Mouse (Mus musculus): Measurements from ENCODE around the gene N4bp2. TPM values are rescaled to one million over a fixed set of nuclear protein-coding genes. Genes with fewer than 3 reads are reported as not detected.
A peak's percentile ranks its signal among the peaks of the same experiment; 100 is the strongest.

The N4bp2 gene
- total and polyA plus RNA-seq, 3 experiments, result 13.1 to 16.4 (median 15.1) TPM

DNA sequence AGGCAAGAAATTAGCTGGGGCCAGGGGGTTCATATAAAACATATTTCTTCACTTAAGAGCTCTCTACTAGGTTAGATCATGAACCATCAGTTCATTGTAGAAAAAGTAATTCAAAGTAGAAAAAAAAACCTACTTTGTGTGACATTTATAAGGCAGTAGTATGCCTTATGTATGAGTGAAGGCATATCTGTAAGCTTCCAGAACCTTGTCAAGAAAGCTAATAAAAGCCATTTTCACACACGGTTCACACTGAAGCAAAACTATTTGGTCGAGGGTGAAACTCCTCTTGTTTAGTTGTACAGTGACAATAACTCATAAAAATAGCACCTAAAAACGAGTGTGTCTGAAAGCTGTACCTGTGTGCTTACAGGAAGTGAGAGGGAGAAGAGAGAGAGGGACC, 92.2 kb downstream of the N4bp2 start:
- peak overlapping the region; percentile 68; the same call in 1 of the 2 replicates for H3K4me2 ChIP-seq (ENCODE audit: insufficient read depth, low read depth, poor library complexity, severe bottlenecking)
- H3K27ac ChIP-seq (ENCODE audit: insufficient read depth, low read depth), result peak overlapping the region; percentile 71; the same call in 1 of the 2 replicates
- peaks cover 12 to 53% of the 10 kb centered on the region in 2 experiments for H3K4me1 ChIP-seq (ENCODE audit: control insufficient read depth in 1 of 2, insufficient read depth in 2 of 2)
- dilution Hi-C loops (cut with MboI; ENCODE audit: extremely low pct_ligation_motif_present, extremely low pct_unique_long_range_greater_than_20kb, low sequenced_read_pairs) (no loop called here), in situ Hi-C loops (cut with MboI; ENCODE audit: low pct_ligation_motif_present, low pct_unique_long_range_greater_than_20kb, low sequenced_read_pairs) (no loop called here)
- no peaks in the 10 kb centered on the region for H3K36me3 ChIP-seq (replicated peaks in 1 of 2; ENCODE audit: control insufficient read depth in 1 of 2, insufficient read depth in 1 of 2, low read length in 1 of 2)
- TF ChIP-seq CTCF (conservative IDR thresholded peaks at IDR 0.05 in 1 of 2, IDR thresholded peaks at IDR 0.05 in 1 of 2; ENCODE audit: low read depth in 2 of 2, low read length in 2 of 2), result no peak
- no peak for TF ChIP-seq HCFC1 (IDR thresholded peaks at IDR 0.05; ENCODE audit: low read depth, low read length)
- TF ChIP-seq USF1 (IDR thresholded peaks at IDR 0.05; ENCODE audit: low read depth, low read length), result no peak
- TF ChIP-seq IRF4 (IDR thresholded peaks at IDR 0.05; ENCODE audit: low read depth, low read length), result no peak
- no peak for TF ChIP-seq GABPA (IDR thresholded peaks at IDR 0.05; ENCODE audit: insufficient replicate concordance, low read depth, low read length)
- no peak for TF ChIP-seq POLR2A (IDR thresholded peaks at IDR 0.05; ENCODE audit: low read depth, low read length)
- TF ChIP-seq MAZ (IDR thresholded peaks at IDR 0.05; ENCODE audit: low read depth, low read length), result no peak
- TF ChIP-seq USF2 (conservative IDR thresholded peaks at IDR 0.05; ENCODE audit: low read depth, low read length), result no peak
- no peak for TF ChIP-seq E2F4 (IDR thresholded peaks at IDR 0.05; ENCODE audit: insufficient replicate concordance, low read depth, low read length)
- no peaks in the 10 kb centered on the region for H3K79me2 ChIP-seq (replicated peaks; ENCODE audit: control insufficient read depth, extremely low read depth, insufficient read depth, poor library complexity, severe bottlenecking)
- no peak overlapping the region for H3K9ac ChIP-seq (ENCODE audit: insufficient read depth, low read depth)
- H3K27me3 ChIP-seq (replicated peaks), result no peaks in the 10 kb centered on the region
- no peak overlapping the region for H3K4me3 ChIP-seq (replicated peaks in 1 of 3; ENCODE audit: low read depth in 2 of 3, low read length in 2 of 3, poor library complexity in 1 of 3)
- no peaks in the 10 kb centered on the region for H3K9me3 ChIP-seq (replicated peaks; ENCODE audit: low read length)
- DNase-seq (ENCODE audit: extremely low read depth), result no peak

- no peak for DNase-seq (ENCODE audit: extremely low read depth)
- no peaks in the 10 kb centered on the region for H3K36me3 ChIP-seq (replicated peaks in 1 of 2; ENCODE audit: control insufficient read depth in 1 of 2, insufficient read depth in 1 of 2, low read length in 1 of 2)
- H3K9me3 ChIP-seq (replicated peaks; ENCODE audit: low read length), result no peaks in the 10 kb centered on the region
- H3K27ac ChIP-seq (ENCODE audit: insufficient read depth, low read depth), result peak overlapping the region; percentile 71
- H3K4me1 ChIP-seq (ENCODE audit: control insufficient read depth in 1 of 2, insufficient read depth in 2 of 2), result peaks cover 18 to 65% of the 10 kb centered on the region in 2 experiments
- in situ Hi-C loops (cut with MboI; ENCODE audit: low pct_ligation_motif_present, low pct_unique_long_range_greater_than_20kb, low sequenced_read_pairs) (no loop called here), dilution Hi-C loops (cut with MboI; ENCODE audit: extremely low pct_ligation_motif_present, extremely low pct_unique_long_range_greater_than_20kb, low sequenced_read_pairs) (no loop called here)
- no peak overlapping the region for H3K4me3 ChIP-seq (replicated peaks in 1 of 3; ENCODE audit: low read depth in 2 of 3, low read length in 2 of 3, poor library complexity in 1 of 3)
- TF ChIP-seq UBTF (IDR thresholded peaks at IDR 0.05; ENCODE audit: low read depth, low read length) (no peak), SIN3A (IDR thresholded peaks at IDR 0.05; ENCODE audit: low read length) (peak; percentile 53; the same call in 1 of the 2 replicates), BHLHE40 (IDR thresholded peaks at IDR 0.05; ENCODE audit: low read depth, low read length) (peak; percentile 72), MYC (IDR thresholded peaks at IDR 0.05; ENCODE audit: low read depth, low read length) (peak; percentile 46; the same call in 1 of the 2 replicates), ELF1 (IDR thresholded peaks at IDR 0.05; ENCODE audit: low read depth, low read length) (peak; percentile 23; the same call in 1 of the 2 replicates), IRF4 (IDR thresholded peaks at IDR 0.05; ENCODE audit: low read depth, low read length) (peak; percentile 53; the same call in 1 of the 2 replicates), TCF12 (IDR thresholded peaks at IDR 0.05; ENCODE audit: low read depth, low read length) (peak; percentile 36), EP300 (IDR thresholded peaks at IDR 0.05; ENCODE audit: low read length) (peak; percentile 25; the same call in 1 of the 2 replicates), ZKSCAN1 (IDR thresholded peaks at IDR 0.05; ENCODE audit: borderline replicate concordance, low read depth, low read length) (no peak), USF1 (IDR thresholded peaks at IDR 0.05; ENCODE audit: low read depth, low read length) (no peak), MAZ (IDR thresholded peaks at IDR 0.05; ENCODE audit: low read depth, low read length) (peak; percentile 30; the same call in 1 of the 2 replicates)
- H3K79me2 ChIP-seq (replicated peaks; ENCODE audit: control insufficient read depth, extremely low read depth, insufficient read depth, poor library complexity, severe bottlenecking), result no peaks in the 10 kb centered on the region
- H3K4me2 ChIP-seq (ENCODE audit: insufficient read depth, low read depth, poor library complexity, severe bottlenecking), result peak overlapping the region; percentile 59
- H3K27me3 ChIP-seq (replicated peaks), result no peaks in the 10 kb centered on the region
- H3K9ac ChIP-seq (ENCODE audit: insufficient read depth, low read depth), result peak overlapping the region; percentile 37
These were observed 93.5 kb downstream of the N4bp2 start for GRCm38 (mm10) chr5:65856591-65857411.

All from CH12.LX (cell line).